Mouse (Mus musculus) layer of hippocampus, adult 2 months (tissue): Measurements from ENCODE around the gene Nell1. TPM values are rescaled to one million over a fixed set of nuclear protein-coding genes. Genes with fewer than 3 reads are reported as not detected.
"Not testable (repeated sequence)": the region's sequence is repeated elsewhere in the genome, so short reads cannot be mapped to it uniquely, and the experiment has no call there.

Experiments
- DNase-seq, 2 experiments: peaks; one replicate each; pipeline ENCODE4 v3.0.0; 2022; ENCODE audit warnings: low spot score in 2 of 2
- H3K27ac ChIP-seq: fragments of 200-600 bp; 2 replicates; pipeline ENCODE4 v1.8.1; 2022
- H3K4me3 ChIP-seq: fragments of 200-600 bp; 2 replicates; pipeline ENCODE4 v1.8.1; 2022; ENCODE audit warnings: mild to moderate bottlenecking
- CTCF ChIP-seq: fragments of 200-600 bp; conservative IDR thresholded peaks from 2 replicates; pipeline ENCODE4 v1.8.1; 2022; ENCODE audit warnings: antibody characterized with exemption, mild to moderate bottlenecking, moderate library complexity
- long read RNA-seq, 2 experiments: library from polyadenylated mRNA; stranded (forward); transcript quantifications; one replicate each; pipeline ENCODE4 v2.0.0; 2021; ENCODE audit warnings: borderline mapping rate in 2 of 2
- total RNA-seq, 2 experiments: library from RNA; stranded (reverse); gene quantifications; 2 replicates each; pipeline ENCODE4 v1.2.3; 2021

The Nell1 gene
- total RNA-seq = 10 to 100 TPM; 46.2 to 51.7 TPM
- long read RNA-seq, experiment 1, full-length matches to known transcripts = 27 of 31 reads
- long read RNA-seq, experiment 1, partial matches to known transcripts = 3 of 31 reads
- long read RNA-seq, experiment 1, other reads (novel, unspliced or antisense) = 1 of 31 reads
- long read RNA-seq, experiment 2, full-length matches to known transcripts = 54 of 63 reads
- long read RNA-seq, experiment 2, partial matches to known transcripts = 5 of 63 reads
- long read RNA-seq, experiment 2, other reads (novel, unspliced or antisense) = 4 of 63 reads

GRCm38 (mm10) chr7:49974841-49975440 lies at the start of gene Nell1:
TSS of gene Nell1 (plus strand) at chr7:49974864.
- H3K27ac ChIP-seq = peak within 1 kb of the TSS; percentile 82
- DNase-seq = peak in 1 of 2 experiments; percentile 20
- peak within 1 kb of the TSS; percentile 62 for H3K4me3 ChIP-seq
- TF ChIP-seq CTCF = no peak

- Histone ChIP-seq H3K4me3 (no peak overlapping the region), H3K27ac (no peak overlapping the region)
- no peak for TF ChIP-seq CTCF
- DNase-seq = no peak
These were observed 46.1 kb upstream of the Nell1 start for GRCm38 (mm10) chr7:49928571-49928970.

- no peak overlapping the region for H3K4me3 ChIP-seq
- no peak for TF ChIP-seq CTCF
These were observed 44.7 kb upstream of the Nell1 start for GRCm38 (mm10) chr7:49929999-49930398.

GRCm38 (mm10) chr7:49933386-49934115 lies 41.1 kb upstream of the Nell1 start:
- not testable (repeated sequence) for DNase-seq, H3K4me3 ChIP-seq, H3K27ac ChIP-seq

More at GRCm38 (mm10) chr7:49929999-49930398, 44.7 kb upstream of the Nell1 start:
- DNase-seq = no peak
- no peak overlapping the region for H3K27ac ChIP-seq

- no peak for TF ChIP-seq CTCF
- no peak for DNase-seq
- no peak overlapping the region for H3K4me3 ChIP-seq
- no peak overlapping the region for H3K27ac ChIP-seq
These were observed 37.8 kb upstream of the Nell1 start for GRCm38 (mm10) chr7:49936821-49937220.

GRCm38 (mm10) chr7:49942023-49942422 lies 32.6 kb upstream of the Nell1 start:
- Histone ChIP-seq H3K27ac (no peak overlapping the region), H3K4me3 (no peak overlapping the region)
- DNase-seq = no peak
- no peak for TF ChIP-seq CTCF

- no peak for TF ChIP-seq CTCF
- Histone ChIP-seq H3K27ac (no peak overlapping the region), H3K4me3 (no peak overlapping the region)
- DNase-seq = no peak
These were observed 32.2 kb upstream of the Nell1 start for GRCm38 (mm10) chr7:49942490-49942889.

GRCm38 (mm10) chr7:49946691-49947090 lies 28.0 kb upstream of the Nell1 start:
- no peak overlapping the region for H3K4me3 ChIP-seq
- DNase-seq = no peak
- no peak overlapping the region for H3K27ac ChIP-seq
- no peak for TF ChIP-seq CTCF

- TF ChIP-seq CTCF = peak; percentile 81
These were observed 21.0 kb upstream of the Nell1 start for GRCm38 (mm10) chr7:49953546-49954181.

GRCm38 (mm10) chr7:49954834-49955233 lies 19.8 kb upstream of the Nell1 start:
- no peak for DNase-seq
- H3K27ac ChIP-seq = no peak overlapping the region
- TF ChIP-seq CTCF = no peak

More at GRCm38 (mm10) chr7:49953546-49954181, 21.0 kb upstream of the Nell1 start:
- Histone ChIP-seq H3K27ac (no peak overlapping the region), H3K4me3 (no peak overlapping the region)
- DNase-seq = peak; percentile 52 to 66

GRCm38 (mm10) chr7:49957142-49957541 lies 17.5 kb upstream of the Nell1 start:
- Histone ChIP-seq H3K4me3 (no peak overlapping the region), H3K27ac (no peak overlapping the region)
- TF ChIP-seq CTCF = no peak
- DNase-seq = no peak

More at GRCm38 (mm10) chr7:49954834-49955233, 19.8 kb upstream of the Nell1 start:
- H3K4me3 ChIP-seq = no peak overlapping the region

GRCm38 (mm10) chr7:49963764-49964163 lies 10.9 kb upstream of the Nell1 start:
- no peak for DNase-seq
- TF ChIP-seq CTCF = no peak
- no peak overlapping the region for H3K27ac ChIP-seq
- H3K4me3 ChIP-seq = no peak overlapping the region

GRCm38 (mm10) chr7:49969516-49969915 lies 5.1 kb upstream of the Nell1 start:
- no peak for DNase-seq
- no peak for TF ChIP-seq CTCF

More at GRCm38 (mm10) chr7:49969516-49969915, 5.1 kb upstream of the Nell1 start:
- Histone ChIP-seq H3K27ac (no peak overlapping the region), H3K4me3 (no peak overlapping the region)
